22 mouse cellular contexts compared by ENCODE assay signal in genomic region chr2:72852509-72852908, GRCm38 (mm10).
DNase-seq lines count a peak whose midpoint lies in the region; ATAC-seq and TF ChIP-seq lines count a peak whose summit lies in the region.
"Had no signal": no experiment of that assay in that cellular context is flagged by ENCODE, and none has a peak within 500 bp of the region (broad histone marks: within the 10 kb centered on the region; RNA-seq: fewer than 3 reads in every experiment).

No protein-coding gene starts in this region.

- H3K36me3 ChIP-seq in CH12.LX (replicated peaks in 1 of 2; ENCODE audit: control insufficient read depth in 1 of 2, insufficient read depth in 1 of 2, low read length in 1 of 2) = no peaks in the 10 kb centered on the region
- no peaks in the 10 kb centered on the region for H3K36me3 ChIP-seq in forebrain, embryonic 10.5 days (replicated peaks)
- H3K36me3 ChIP-seq: G1E; heart, embryonic 13.5 days; hindbrain, embryonic 15.5 days; kidney, embryonic 15.5 days; midbrain, embryonic 12.5 days; neural tube, embryonic 12.5 days had no signal

- dilution Hi-C loops in CH12.LX (cut with MboI; ENCODE audit: extremely low pct_ligation_motif_present, extremely low pct_unique_long_range_greater_than_20kb, low sequenced_read_pairs) = no loop called here

- TF ChIP-seq EP300 in CH12.LX (IDR thresholded peaks at IDR 0.05; ENCODE audit: low read length) = no peak

- TF ChIP-seq POLR2A in CH12.LX (IDR thresholded peaks at IDR 0.05; ENCODE audit: low read depth, low read length) = no peak

- peak; percentile 60 for DNase-seq in heart, adult 11 months
- DNase-seq in heart, postnatal 36 days = no peak
- no peak for DNase-seq in CH12.LX (ENCODE audit: extremely low read depth)
- DNase-seq in adrenal gland, postnatal 36 days = peak; percentile 40 to 45
- DNase-seq in forebrain, embryonic 10.5 days (ENCODE audit: extremely low spot score, low spot score) = no peak
- DNase-seq: cerebellum, postnatal 14 days; kidney, postnatal 4 days; layer of hippocampus, adult 9-11 months; left cerebral cortex, postnatal 4 days; lung, embryonic 14.5 days had no signal

- no peak overlapping the region for H3K9ac ChIP-seq in CH12.LX (ENCODE audit: insufficient read depth, low read depth)
- H3K9ac ChIP-seq: heart, embryonic 13.5 days; hindbrain, embryonic 15.5 days; kidney, embryonic 15.5 days; lung, embryonic 14.5 days; midbrain, embryonic 12.5 days; neural tube, embryonic 12.5 days had no signal

- H3K4me1 ChIP-seq in CH12.LX (ENCODE audit: control insufficient read depth in 1 of 2, insufficient read depth in 2 of 2) = peaks cover 7 to 32% of the 10 kb centered on the region in 2 experiments
- peaks cover 17% of the 10 kb centered on the region for H3K4me1 ChIP-seq in forebrain, embryonic 10.5 days
- H3K4me1 ChIP-seq: kidney, embryonic 15.5 days; neural tube, embryonic 12.5 days had no signal

- no peaks in the 10 kb centered on the region for H3K27me3 ChIP-seq in CH12.LX (replicated peaks)
- no peaks in the 10 kb centered on the region for H3K27me3 ChIP-seq in forebrain, embryonic 10.5 days (ENCODE audit: poor library complexity, severe bottlenecking)
- H3K27me3 ChIP-seq: heart, embryonic 13.5 days; hindbrain, embryonic 15.5 days; kidney, embryonic 15.5 days; midbrain, embryonic 12.5 days; neural tube, embryonic 12.5 days had no signal

- H3K4me3 ChIP-seq in CH12.LX (replicated peaks in 1 of 3; ENCODE audit: low read depth in 2 of 3, low read length in 2 of 3, poor library complexity in 1 of 3) = no peak overlapping the region
- H3K4me3 ChIP-seq in forebrain, embryonic 10.5 days = no peak overlapping the region
- H3K4me3 ChIP-seq: heart, embryonic 13.5 days; hindbrain, embryonic 15.5 days; kidney, embryonic 15.5 days; left cerebral cortex, adult 2 months; midbrain, embryonic 12.5 days; neural tube, embryonic 12.5 days had no signal

- WGBS in forebrain, embryonic 10.5 days = 81% methylated on average over 4 of the region's 4 CpGs

- no peak overlapping the region for H3K27ac ChIP-seq in CH12.LX (ENCODE audit: insufficient read depth, low read depth)
- no peak overlapping the region for H3K27ac ChIP-seq in forebrain, embryonic 10.5 days
- H3K27ac ChIP-seq: heart, embryonic 13.5 days; hindbrain, embryonic 15.5 days; kidney, embryonic 15.5 days; left cerebral cortex, adult 2 months; midbrain, embryonic 12.5 days; neural tube, embryonic 12.5 days had no signal

- no peak overlapping the region for H3K4me2 ChIP-seq in CH12.LX (ENCODE audit: insufficient read depth, low read depth, poor library complexity, severe bottlenecking)
- H3K4me2 ChIP-seq: heart, embryonic 13.5 days; hindbrain, embryonic 15.5 days; kidney, embryonic 15.5 days; liver, embryonic 11.5 days; lung, embryonic 14.5 days; midbrain, embryonic 12.5 days; neural tube, embryonic 12.5 days had no signal

- in situ Hi-C loops in CH12.LX (cut with MboI; ENCODE audit: low pct_ligation_motif_present, low pct_unique_long_range_greater_than_20kb, low sequenced_read_pairs) = no loop called here

- TF ChIP-seq CTCF in CH12.LX (conservative IDR thresholded peaks at IDR 0.05 in 1 of 2, IDR thresholded peaks at IDR 0.05 in 1 of 2; ENCODE audit: low read depth in 2 of 2, low read length in 2 of 2) = no peak

- intact Hi-C loops in heart, postnatal 36 days (cut with DNase I) = no loop called here

- no peaks in the 10 kb centered on the region for H3K79me2 ChIP-seq in CH12.LX (replicated peaks; ENCODE audit: control insufficient read depth, extremely low read depth, insufficient read depth, poor library complexity, severe bottlenecking)

- no peak for TF ChIP-seq RAD21 in CH12.LX (IDR thresholded peaks at IDR 0.05; ENCODE audit: low read depth, low read length)

- ATAC-seq in megakaryocyte progenitor cell, adult 5-6 weeks (replicated peaks; ENCODE audit: poor library complexity) = peak; percentile 86
- no peak for ATAC-seq in cerebellum, adult (ENCODE audit: insufficient number of reproducible peaks, low FRiP score, low TSS enrichment)
- ATAC-seq: CD4-positive, CD25-positive, alpha-beta regulatory T cell, adult 4 months; intestine, postnatal 0 days had no signal

- no peaks in the 10 kb centered on the region for H3K9me3 ChIP-seq in CH12.LX (replicated peaks; ENCODE audit: low read length)
- peaks cover 6% of the 10 kb centered on the region; the same call in 1 of the 2 replicates for H3K9me3 ChIP-seq in forebrain, embryonic 10.5 days
- H3K9me3 ChIP-seq: G1E; hindbrain, embryonic 15.5 days; kidney, embryonic 15.5 days; neural tube, embryonic 12.5 days had no signal

TF ChIP-seq in CH12.LX, 34 proteins besides CTCF, POLR2A, EP300 and RAD21:
- TF ChIP-seq BHLHE40 (IDR thresholded peaks at IDR 0.05; ENCODE audit: low read depth, low read length) = peak; percentile 56
- TF ChIP-seq MXI1 (IDR thresholded peaks at IDR 0.05; ENCODE audit: low read depth, low read length) = no peak
- TF ChIP-seq PAX5 (IDR thresholded peaks at IDR 0.05; ENCODE audit: low read length) = no peak
- no peak for TF ChIP-seq MAX (IDR thresholded peaks at IDR 0.05; ENCODE audit: low read length)
- no peak for TF ChIP-seq TCF12 (IDR thresholded peaks at IDR 0.05; ENCODE audit: low read depth, low read length)
- no peak for TF ChIP-seq CHD2 (IDR thresholded peaks at IDR 0.05; ENCODE audit: low read length)
- no peak for TF ChIP-seq SIN3A (IDR thresholded peaks at IDR 0.05; ENCODE audit: low read length)
- TF ChIP-seq MAFK (IDR thresholded peaks at IDR 0.05; ENCODE audit: insufficient replicate concordance, low read length) = no peak
TF ChIP-seq in CH12.LX: peak in this region for 1.

Comparison
In these comparisons a context has a peak if more than half of its experiments do, and no peak if none do; other contexts are left out.
1. DNase-seq: peak in heart, adult 11 months (single experiment) and adrenal gland, postnatal 36 days (2 of 2); none in heart, postnatal 36 days (0 of 2), CH12.LX (single experiment) and forebrain, embryonic 10.5 days (single experiment).